Mouse (Mus musculus): ENCODE results near the gene Gm11027.

Gene Gm11027

DNA sequence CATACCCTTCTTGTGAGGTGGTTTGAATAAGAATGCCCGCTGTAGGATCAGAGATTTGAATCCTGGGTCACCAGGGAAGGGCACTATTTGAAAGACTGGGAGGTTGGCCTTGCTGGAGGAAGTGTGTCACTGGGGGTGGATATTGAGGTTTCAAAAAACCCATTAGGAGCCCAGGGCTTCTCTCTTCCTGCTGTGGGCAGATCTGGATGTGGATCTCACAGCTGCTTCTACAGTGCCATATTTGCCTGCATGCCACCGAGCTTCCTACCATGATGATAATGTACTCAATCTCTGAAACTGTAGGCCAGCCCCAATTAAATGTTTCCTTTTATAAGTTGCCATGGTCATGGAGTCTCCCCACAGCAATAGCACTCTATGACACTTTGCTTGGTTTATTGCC lies 4.0 kb downstream of the Gm11027 start:
- DNase-seq (ENCODE audit: low spot score in 2 of 2) = no peak

DNA sequence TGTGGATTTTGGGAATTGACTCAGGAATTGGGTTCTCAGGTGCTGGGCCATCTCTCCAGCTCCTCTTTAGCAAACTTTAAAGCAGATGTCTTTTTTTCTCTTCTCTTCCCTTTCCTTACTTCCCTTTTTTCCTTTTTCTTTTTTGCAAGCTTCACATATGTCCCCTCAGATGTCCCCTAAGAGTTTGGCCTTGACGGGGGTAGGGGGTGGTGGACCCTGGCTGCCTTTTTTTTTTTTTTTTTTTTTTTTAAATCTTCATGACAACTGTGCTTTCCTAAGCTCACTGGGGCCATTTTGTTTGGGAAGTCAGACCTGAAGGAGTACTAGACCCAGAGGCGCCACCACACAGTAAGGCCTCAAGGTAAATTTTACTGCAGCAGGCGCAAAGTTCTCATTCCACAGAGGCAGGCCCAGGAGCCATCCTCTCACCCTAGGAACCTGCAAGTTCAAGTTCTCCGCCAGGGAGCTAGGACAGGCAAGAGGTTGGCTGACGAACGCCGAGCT lies 5.0 kb downstream of the Gm11027 start:
- DNase-seq (ENCODE audit: low spot score in 2 of 2) = no peak

DNA sequence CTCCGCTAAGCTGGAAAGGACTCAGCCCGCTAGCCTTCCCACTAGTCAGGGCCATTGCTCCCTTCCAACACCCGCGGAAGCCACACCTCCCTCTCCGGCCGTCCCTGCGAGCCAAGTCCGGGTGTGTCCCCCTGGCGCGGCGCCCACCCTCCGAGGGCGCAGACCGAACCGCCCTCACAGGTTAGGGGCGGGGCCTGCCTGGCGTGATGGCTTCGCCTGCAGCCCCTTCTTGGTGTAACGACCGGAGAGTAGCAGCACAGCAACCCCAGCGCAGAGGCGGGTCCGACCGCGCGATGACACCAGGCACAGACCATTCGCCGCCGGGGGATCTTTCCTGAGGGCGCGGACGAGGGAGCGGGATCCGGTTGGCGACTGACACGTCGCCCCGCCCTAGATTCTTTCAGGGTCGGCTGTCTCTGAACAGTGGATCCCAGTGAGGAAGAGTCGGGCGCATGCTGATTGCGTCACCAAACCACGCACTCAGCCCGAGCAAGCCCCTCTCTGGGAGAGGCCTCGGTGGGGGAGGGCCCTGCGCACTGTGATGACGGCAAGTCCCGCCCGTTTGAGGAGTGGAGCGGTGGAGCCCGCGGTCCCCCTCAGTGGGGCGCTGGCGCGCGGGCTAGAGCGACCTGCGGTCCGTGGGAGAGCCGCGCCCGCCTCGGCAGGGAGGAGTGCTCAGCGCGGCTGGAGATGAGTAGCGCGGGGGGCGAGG lies 5.6 kb downstream of the Gm11027 start, which contains the start of gene Esyt2:
Gene Esyt2, plus strand, starts transcription at position 544 of the 712 bp plus-strand sequence.
- peak; percentile 98 to 99 for DNase-seq (ENCODE audit: low spot score in 2 of 2)

DNA sequence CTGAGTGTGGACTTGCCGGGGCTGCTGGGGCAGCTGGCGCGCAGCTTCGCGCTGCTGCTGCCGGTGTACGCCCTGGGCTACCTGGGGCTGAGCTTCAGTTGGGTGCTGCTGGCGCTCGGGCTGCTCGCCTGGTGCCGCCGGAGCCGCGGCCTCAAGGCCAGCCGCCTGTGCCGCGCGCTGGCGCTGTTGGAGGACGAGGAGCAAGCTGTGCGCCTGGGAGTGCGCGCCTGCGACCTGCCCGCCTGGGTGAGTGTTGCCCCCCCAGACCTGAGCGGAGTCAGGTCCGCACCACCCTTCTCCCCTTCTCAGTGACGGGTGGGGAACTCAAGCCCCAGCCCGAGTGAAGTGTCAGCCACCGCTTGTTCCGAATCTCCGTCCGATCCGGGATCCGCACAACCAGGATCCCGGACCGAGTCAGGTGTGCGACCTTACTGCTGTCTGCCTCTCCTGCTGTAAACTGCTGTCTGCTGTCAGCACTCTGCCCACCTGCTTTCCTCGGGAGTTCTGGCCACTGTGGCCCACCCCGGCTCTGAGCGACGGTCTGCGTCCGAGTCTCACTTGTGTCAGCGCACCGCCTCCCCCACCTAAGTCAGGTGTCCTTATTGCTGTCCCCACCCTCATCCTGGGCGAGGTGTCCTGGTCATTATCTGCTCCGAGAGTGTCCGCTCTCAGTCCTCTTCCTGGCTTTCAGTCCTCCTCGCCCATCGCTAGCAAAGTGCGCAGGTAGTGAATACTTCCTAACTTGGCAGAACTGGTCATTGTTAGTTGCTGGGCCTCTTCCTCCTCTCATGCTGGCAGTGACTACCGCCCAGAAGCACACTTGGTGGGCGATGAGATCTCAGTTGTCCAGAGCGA lies 6.5 kb downstream of the Gm11027 start:
- DNase-seq (ENCODE audit: low spot score in 2 of 2) = peak; percentile 26 to 36

DNA sequence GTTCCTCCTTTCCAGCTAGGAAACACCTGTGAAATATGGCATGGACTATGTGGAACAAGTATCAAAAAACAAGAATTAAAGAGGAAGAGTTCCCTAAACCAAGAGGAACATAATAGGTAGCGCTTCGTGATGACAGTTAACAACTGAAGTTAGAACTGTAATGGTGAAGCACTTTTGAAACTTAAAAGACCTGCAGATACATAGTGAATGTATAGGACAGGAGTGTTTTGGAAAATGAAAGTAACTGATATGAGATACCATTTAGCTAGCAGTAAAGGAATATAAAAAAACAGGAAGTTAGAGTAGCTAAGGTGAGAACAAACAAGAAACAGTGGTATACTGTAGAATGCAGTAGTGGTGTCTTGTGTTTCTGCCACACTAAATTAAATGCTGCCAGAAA lies 7.7 kb downstream of the Gm11027 start:
- peak in 1 of 2 experiments; percentile 2 for DNase-seq (ENCODE audit: low spot score in 2 of 2)

DNA sequence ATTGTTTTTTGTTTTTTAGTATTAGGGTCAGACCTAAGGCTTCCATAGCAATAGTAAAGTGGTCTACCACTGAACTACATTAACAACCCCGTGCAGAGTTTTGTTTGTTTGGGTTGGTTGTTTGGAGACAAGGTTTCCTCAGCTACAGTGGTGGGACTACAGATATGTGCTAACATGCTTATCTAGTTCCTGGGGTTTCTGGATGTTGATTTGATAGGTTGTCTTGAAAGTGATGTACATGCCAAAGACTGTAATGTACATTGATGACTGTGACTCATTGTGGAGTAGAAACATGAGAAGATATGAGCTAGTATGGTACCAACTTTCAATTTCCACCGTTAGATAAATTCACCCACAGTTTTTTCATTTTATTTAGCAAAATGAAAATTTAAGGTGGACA lies 8.3 kb downstream of the Gm11027 start:
- DNase-seq (ENCODE audit: low spot score in 2 of 2) = peak in 1 of 2 experiments; percentile 27

DNA sequence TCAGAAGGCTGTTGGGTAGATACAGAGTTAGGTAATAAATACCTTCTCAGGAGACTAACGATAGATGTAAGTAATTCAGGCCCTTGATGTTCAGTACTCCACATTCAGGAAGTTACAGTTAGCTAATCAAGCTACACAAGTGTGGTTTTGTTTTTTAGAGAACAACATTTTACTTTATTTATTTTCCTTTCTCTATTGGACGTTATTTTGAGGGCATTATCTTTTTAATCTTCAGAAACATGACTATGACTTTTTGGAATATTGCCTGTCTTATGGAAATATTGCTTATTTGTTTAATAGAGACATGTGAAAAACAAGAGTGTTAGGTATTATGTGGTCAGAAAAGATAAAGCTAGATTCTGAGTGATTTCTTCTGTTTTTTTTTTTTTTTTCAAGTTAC lies 18.0 kb downstream of the Gm11027 start:
- DNase-seq (ENCODE audit: low spot score in 2 of 2) = no peak

DNA sequence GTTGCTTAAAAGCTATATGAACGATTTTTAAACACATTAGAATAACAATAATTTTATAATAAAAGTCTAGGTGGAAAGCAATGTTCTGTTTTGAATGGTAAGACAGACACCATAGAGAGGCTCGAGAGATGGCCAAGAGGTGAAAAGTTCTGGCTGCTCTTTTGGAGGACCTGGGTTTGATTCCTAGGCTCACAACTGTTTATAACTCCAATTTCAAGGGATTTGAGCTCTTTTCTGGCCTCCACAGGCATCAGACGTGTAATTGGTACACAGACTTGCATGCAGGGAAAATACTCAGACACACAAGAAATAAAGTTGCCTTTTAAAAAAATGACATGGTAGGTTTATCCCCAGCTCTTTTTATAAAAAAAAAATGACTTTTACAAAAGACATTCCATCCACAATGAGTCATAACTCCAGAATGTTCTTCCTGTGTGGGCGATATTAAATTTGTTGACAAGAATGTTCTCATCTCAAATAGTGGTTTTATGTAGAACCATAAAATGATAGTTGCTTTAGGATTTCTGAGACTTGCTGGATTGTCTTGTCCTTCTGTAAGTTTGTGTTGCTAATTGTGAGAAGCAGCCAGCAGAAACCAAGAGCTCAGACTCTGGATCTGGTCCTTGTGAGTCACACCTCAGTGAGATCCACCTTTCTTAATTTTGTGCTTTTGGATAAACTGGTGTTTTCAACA lies 18.6 kb downstream of the Gm11027 start:
- no peak for DNase-seq (ENCODE audit: low spot score in 2 of 2)

DNA sequence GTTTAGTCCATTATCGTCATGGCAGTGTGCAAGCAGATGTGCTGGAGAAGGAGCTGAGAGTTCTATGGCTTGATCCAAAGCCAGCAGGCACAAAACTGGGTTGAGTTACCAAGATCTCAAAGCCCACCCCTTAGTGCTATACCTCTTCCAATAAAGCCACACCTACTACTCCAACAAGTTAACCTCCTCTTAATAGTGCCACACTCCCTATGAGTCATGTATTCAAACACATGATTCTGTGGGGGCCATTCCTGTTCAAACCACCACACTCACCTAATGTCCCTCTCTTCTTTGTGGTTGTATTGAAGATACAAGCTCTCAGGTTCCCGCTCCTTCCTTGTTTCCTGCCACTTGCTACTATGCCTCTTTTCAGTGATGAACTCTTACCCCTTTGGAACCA lies 24.7 kb downstream of the Gm11027 start:
- no peak for DNase-seq (ENCODE audit: low spot score in 2 of 2)

DNA sequence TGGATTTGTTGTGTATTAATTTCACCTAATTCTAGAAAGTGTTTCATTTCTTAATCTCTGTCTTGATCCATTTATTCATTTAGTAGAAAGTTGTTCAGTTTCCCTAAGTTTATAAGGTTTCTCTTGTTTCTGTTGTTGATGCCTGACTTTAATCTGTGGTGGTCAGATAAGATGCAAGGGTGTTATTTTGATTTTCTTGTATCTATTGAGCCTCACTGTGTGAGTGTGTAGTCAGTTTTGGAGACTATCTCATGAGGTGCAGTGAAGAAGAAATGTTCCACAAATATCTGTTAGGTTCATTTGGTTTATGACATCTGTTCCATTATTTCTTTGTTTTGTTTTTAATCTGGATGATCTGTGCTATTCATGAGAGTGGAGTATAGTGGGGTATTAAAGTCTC lies 27.0 kb downstream of the Gm11027 start:
- no peak for DNase-seq (ENCODE audit: low spot score in 2 of 2)

DNA sequence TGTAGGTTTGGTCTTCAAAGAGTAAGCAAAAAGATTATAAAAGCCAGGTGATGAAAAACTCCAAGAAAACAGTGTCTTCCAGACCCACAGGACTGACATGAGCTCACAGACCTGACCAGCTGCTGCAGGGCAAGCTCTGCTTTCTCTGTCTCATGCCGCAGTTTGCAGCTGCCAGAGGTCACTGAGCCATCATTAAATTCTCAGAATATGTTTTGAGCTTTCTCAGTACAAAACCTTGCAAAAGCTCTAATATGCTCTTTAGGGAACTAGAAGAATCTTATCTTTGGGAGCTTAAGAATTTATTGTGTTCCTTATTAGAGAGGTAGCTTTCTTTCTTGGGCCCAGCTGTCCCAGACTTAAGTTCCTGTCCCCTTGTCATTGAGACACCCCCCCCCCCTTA lies 30.9 kb downstream of the Gm11027 start:
- no peak for DNase-seq (ENCODE audit: low spot score in 2 of 2)

DNA sequence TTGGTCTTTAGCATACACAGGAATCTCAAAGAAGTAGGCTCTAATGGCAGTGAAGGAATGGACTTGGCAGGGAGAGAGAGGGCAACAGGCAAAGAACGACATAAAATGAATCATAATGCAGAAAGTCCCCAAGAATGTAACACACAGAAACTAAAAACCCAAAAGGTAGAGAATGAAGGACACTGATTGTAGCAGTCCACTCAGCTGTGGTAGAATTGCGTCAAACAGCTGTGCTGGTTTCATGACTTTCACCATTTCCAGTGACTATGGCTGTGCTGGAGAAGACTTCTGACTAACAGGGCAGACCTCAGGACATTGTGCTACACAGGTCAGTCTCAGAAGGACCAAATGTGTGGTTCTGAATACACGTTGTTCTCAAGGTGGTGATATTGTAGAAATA lies 32.7 kb downstream of the Gm11027 start:
- DNase-seq (ENCODE audit: low spot score in 2 of 2) = no peak

DNA sequence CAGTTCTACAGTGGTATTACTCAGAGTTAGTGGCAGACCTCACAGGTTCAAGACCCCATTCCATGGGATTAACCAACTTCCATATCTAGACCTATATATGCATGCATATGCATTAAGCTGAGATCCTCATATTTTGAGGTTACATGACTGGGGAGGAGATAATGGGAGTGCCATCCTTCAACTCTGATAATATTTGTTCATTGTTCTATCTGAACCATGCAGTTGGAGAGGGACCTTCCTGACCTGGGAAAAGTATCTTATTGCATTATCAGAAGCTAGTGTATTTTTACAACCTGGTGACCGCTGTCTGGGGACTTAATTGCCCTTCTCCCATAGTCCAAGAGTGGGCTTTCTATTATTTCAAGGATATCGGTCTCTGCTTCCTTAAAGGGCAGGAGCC lies 33.4 kb downstream of the Gm11027 start:
- no peak for DNase-seq (ENCODE audit: low spot score in 2 of 2)

DNA sequence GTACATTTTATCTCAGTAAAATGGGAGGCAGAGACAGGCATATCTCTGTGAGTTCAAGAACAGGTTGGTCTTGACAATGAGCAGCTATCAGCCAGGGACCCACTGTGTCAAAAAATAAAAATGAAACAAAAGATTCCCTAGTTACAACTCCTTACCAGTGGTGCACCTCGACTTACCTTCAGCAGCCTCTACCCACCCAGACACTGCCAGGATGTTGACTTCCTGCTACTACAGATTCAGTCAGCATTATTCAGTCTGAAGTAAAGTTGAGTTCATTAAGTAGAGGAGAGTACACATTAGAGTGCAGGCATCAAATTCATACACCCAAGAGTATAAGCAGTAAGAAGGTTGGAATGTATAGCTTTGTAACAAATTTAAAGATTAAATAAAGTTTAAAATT lies 38.6 kb downstream of the Gm11027 start:
- no peak for DNase-seq (ENCODE audit: low spot score in 2 of 2)

DNA sequence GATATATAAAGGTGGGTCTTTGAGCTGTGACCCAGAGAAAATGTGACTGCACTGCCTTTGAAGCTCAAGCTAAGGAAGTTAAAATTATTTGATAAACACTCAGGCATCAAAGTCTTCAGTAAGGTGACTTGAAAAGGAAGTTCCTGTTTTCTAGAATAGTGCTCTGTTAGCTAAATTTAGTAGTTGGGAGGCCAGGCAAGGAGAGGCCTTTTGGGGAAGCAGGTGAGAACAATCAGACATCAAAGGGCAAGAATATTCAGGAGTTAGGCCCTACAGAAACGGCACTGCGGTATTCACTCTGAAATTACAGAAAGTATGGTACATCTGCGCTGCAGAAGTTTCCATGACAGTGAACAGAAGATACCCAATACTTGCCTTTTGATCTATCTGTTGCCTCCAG lies 40.3 kb downstream of the Gm11027 start:
- DNase-seq (ENCODE audit: low spot score in 2 of 2) = no peak

DNA sequence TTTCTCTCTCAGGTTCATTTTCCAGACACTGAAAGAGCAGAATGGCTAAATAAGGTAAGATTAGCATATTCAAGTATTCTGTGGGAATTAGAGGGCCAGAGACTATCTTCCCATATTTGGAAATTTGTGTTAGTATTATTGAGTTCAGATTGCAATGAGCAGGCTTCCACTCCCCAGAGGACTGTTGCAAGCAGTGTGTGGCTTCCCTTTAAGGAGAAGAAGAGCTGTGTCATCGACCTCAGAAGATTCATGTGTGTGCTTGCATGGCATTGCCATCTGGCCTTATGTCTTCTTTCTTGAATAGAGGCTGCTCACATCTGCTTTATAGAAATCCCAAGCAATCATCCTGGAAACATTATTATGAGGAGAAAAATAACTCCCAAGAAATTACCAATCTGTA lies 42.6 kb downstream of the Gm11027 start:
- no peak for DNase-seq (ENCODE audit: low spot score in 2 of 2)

Measured in natural killer cell, adult 2 months (primary cell).